Mouse (Mus musculus) adrenal gland, adult 18-20 months (tissue): ENCODE results near the gene Egln2. TPM values are rescaled to one million over a fixed set of nuclear protein-coding genes. Genes with fewer than 3 reads are reported as not detected.

ENCODE experiments used
- DNase-seq, 2 experiments: peaks; one replicate each; pipeline ENCODE4 v3.0.0; 2021 to 2022; ENCODE audit warnings: low spot score in 2 of 2
- long read RNA-seq, 2 experiments: library from polyadenylated mRNA; stranded (forward); transcript quantifications; one replicate each; pipeline ENCODE4 v2.0.0; 2021
- total RNA-seq, 2 experiments: library from RNA; stranded (reverse); gene quantifications; 1 replicate in 1 of 2; 2 replicates in 1 of 2; pipeline ENCODE4 v1.2.3; 2021

Gene Egln2
- 100 to 1,000 TPM in 1 of 2 experiments, 10 to 100 TPM in 1; 76.0 to 106 TPM for total RNA-seq
- long read RNA-seq, experiment 1, transcript Egln2-202 (6 exons, 1,756 nt), result minor isoform, 14 of 168 reads
- long read RNA-seq, experiment 1, transcript Egln2-201 (6 exons, 2,107 nt), result major isoform, 131 of 168 reads
- long read RNA-seq, experiment 1, partial matches to known transcripts, result 12 of 168 reads
- long read RNA-seq, experiment 1, other reads (novel, unspliced or antisense), result 11 of 168 reads
- long read RNA-seq, experiment 2, transcript Egln2-201 (6 exons, 2,107 nt), result major isoform, 502 of 581 reads
- long read RNA-seq, experiment 2, transcript Egln2-202 (6 exons, 1,756 nt), result minor isoform, 58 of 581 reads
- long read RNA-seq, experiment 2, partial matches to known transcripts, result 2 of 581 reads
- long read RNA-seq, experiment 2, other reads (novel, unspliced or antisense), result 19 of 581 reads

GRCm38 (mm10) chr7:27166614-27167474, at the start of gene Egln2:
Gene Egln2, minus strand, starts transcription at chr7:27166802.
- peak; percentile 94 to 95 for DNase-seq

- no peak for DNase-seq
Measured at GRCm38 (mm10) chr7:27212626-27213025, 46.0 kb upstream of the Egln2 start.

- DNase-seq, result no peak
Measured at GRCm38 (mm10) chr7:27203730-27204449, 37.3 kb upstream of the Egln2 start.

- DNase-seq, result no peak
Measured at GRCm38 (mm10) chr7:27198779-27199178, 32.2 kb upstream of the Egln2 start.

- no peak for DNase-seq
Measured at GRCm38 (mm10) chr7:27198355-27198754, 31.8 kb upstream of the Egln2 start.

- DNase-seq, result peak in 1 of 2 experiments; percentile 42
Measured at GRCm38 (mm10) chr7:27197634-27198033, 31.0 kb upstream of the Egln2 start.

GRCm38 (mm10) chr7:27197136-27197535, 30.5 kb upstream of the Egln2 start:
- DNase-seq, result no peak

- peak; percentile 85 for DNase-seq
Measured at GRCm38 (mm10) chr7:27195681-27196611, 29.3 kb upstream of the Egln2 start, which contains the start of the genes BC024978 and Snrpa. Gene BC024978, plus strand, starts transcription at chr7:27195781. Gene Snrpa, minus strand, starts transcription at chr7:27196271.

GRCm38 (mm10) chr7:27193731-27194130, 27.1 kb upstream of the Egln2 start:
- DNase-seq, result no peak

GRCm38 (mm10) chr7:27192434-27192833, 25.8 kb upstream of the Egln2 start:
- DNase-seq, result no peak

- no peak for DNase-seq
Measured at GRCm38 (mm10) chr7:27189271-27189931, 22.8 kb upstream of the Egln2 start.

- DNase-seq, result no peak
Measured at GRCm38 (mm10) chr7:27185986-27186385, 19.4 kb upstream of the Egln2 start.

GRCm38 (mm10) chr7:27184964-27185363, 18.4 kb upstream of the Egln2 start:
- DNase-seq, result no peak

- no peak for DNase-seq
Measured at GRCm38 (mm10) chr7:27182498-27182897, 15.9 kb upstream of the Egln2 start.

GRCm38 (mm10) chr7:27180837-27181695, 14.5 kb upstream of the Egln2 start, which contains the start of the genes Gm21983 and Mia:
Gene Gm21983, minus strand, starts transcription at chr7:27181086.
Gene Mia, minus strand, starts transcription at chr7:27181157.
- DNase-seq, result no peak

- DNase-seq, result no peak
Measured at GRCm38 (mm10) chr7:27180036-27180435, 13.4 kb upstream of the Egln2 start.

GRCm38 (mm10) chr7:27179217-27179918, 12.8 kb upstream of the Egln2 start:
- DNase-seq, result no peak
